8 mouse cellular contexts compared by ENCODE assay signal in genomic region chr11:62396405-62396804, GRCm38 (mm10).
DNase-seq lines count a peak whose midpoint lies in the region; ATAC-seq and TF ChIP-seq lines count a peak whose summit lies in the region.

No protein-coding gene starts in this region.

- H3K4me3 ChIP-seq in liver, embryonic 14.5 days (ENCODE audit: insufficient read depth in 1 of 2, low read depth in 2 of 2, low read length in 2 of 2): no peak overlapping the region
- H3K4me3 ChIP-seq in forebrain, embryonic 11.5 days (ENCODE audit: low read depth, low read length): no peak overlapping the region

- peaks cover 34% of the 10 kb centered on the region for H3K36me3 ChIP-seq in liver, embryonic 14.5 days (replicated peaks; ENCODE audit: control insufficient read depth, insufficient read depth, low read depth)
- H3K36me3 ChIP-seq in forebrain, embryonic 11.5 days (ENCODE audit: control insufficient read depth, insufficient read depth, low read length): peaks cover 4% of the 10 kb centered on the region; the same call in 1 of the 2 replicates

- 68% methylated on average over 2 of the region's 2 CpGs for WGBS in liver, embryonic 14.5 days (ENCODE audit: insufficient replicate concordance)
- 91% methylated on average over 2 of the region's 2 CpGs for WGBS in forebrain, embryonic 11.5 days

- H3K4me1 ChIP-seq in liver, embryonic 14.5 days (replicated peaks; ENCODE audit: control insufficient read depth in 2 of 2, insufficient read depth in 2 of 2, low read length in 1 of 2): no peaks in the 10 kb centered on the region
- no peaks in the 10 kb centered on the region for H3K4me1 ChIP-seq in forebrain, embryonic 11.5 days (replicated peaks; ENCODE audit: control insufficient read depth, insufficient read depth, low read length)

- peak; percentile 25 for DNase-seq in heart, adult 8-10 months (ENCODE audit: low spot score)
- DNase-seq in heart, adult 9 months (ENCODE audit: low spot score in 2 of 2): no peak
- DNase-seq in 3T3-L1 (ENCODE audit: low read depth, low spot score): peak; percentile 48
- DNase-seq in MN1 (ENCODE audit: low spot score): peak; percentile 56
- DNase-seq in cerebellum, postnatal 36 days: peak; percentile 46 to 57
- DNase-seq in liver, embryonic 14.5 days (ENCODE audit: low read depth in 3 of 3, low spot score in 3 of 3): peak; percentile 3 to 13 (median 4)
- DNase-seq in Muller cell, postnatal 12 days (ENCODE audit: inconsistent ontology term): no peak
- no peak for DNase-seq in forebrain, embryonic 11.5 days (ENCODE audit: low spot score)

- ATAC-seq in liver, embryonic 14.5 days (ENCODE audit: insufficient read depth): no peak
- no peak for ATAC-seq in forebrain, embryonic 11.5 days (replicated peaks; ENCODE audit: low FRiP score)

- H3K27me3 ChIP-seq in liver, embryonic 14.5 days (ENCODE audit: control insufficient read depth, insufficient read depth, low read length): no peaks in the 10 kb centered on the region
- no peaks in the 10 kb centered on the region for H3K27me3 ChIP-seq in forebrain, embryonic 11.5 days (ENCODE audit: control insufficient read depth, insufficient read depth, low read length)

- no peak for TF ChIP-seq EP300 in liver, embryonic 14.5 days (IDR thresholded peaks at IDR 0.05; ENCODE audit: low read depth)

- no peak overlapping the region for H3K27ac ChIP-seq in liver, embryonic 14.5 days
- H3K27ac ChIP-seq in forebrain, embryonic 11.5 days (ENCODE audit: low read depth, low read length): no peak overlapping the region

- H3K4me2 ChIP-seq in liver, embryonic 14.5 days (ENCODE audit: low read depth): no peak overlapping the region
- H3K4me2 ChIP-seq in forebrain, embryonic 11.5 days (ENCODE audit: low read depth, low read length, severe bottlenecking): no peak overlapping the region

- peak; percentile 55 for TF ChIP-seq CTCF in liver, embryonic 14.5 days (IDR thresholded peaks at IDR 0.05; ENCODE audit: low read depth)

- H3K9me3 ChIP-seq in liver, embryonic 14.5 days (ENCODE audit: control insufficient read depth, low read length): no peaks in the 10 kb centered on the region
- H3K9me3 ChIP-seq in forebrain, embryonic 11.5 days (ENCODE audit: control insufficient read depth, low read length): no peaks in the 10 kb centered on the region

- no peak overlapping the region for H3K9ac ChIP-seq in liver, embryonic 14.5 days (replicated peaks)
- H3K9ac ChIP-seq in forebrain, embryonic 11.5 days (ENCODE audit: low read length): no peak overlapping the region

Comparison
In these comparisons a context has a peak if more than half of its experiments do, and no peak if none do; other contexts are left out.
1. DNase-seq: peak in heart, adult 8-10 months (single experiment), 3T3-L1 (single experiment), MN1 (single experiment), cerebellum, postnatal 36 days (2 of 2) and liver, embryonic 14.5 days (3 of 3); none in heart, adult 9 months (0 of 2), Muller cell, postnatal 12 days (single experiment) and forebrain, embryonic 11.5 days (single experiment).